Mouse (Mus musculus): ENCODE measurements around the gene Krt16. TPM values are rescaled to one million over a fixed set of nuclear protein-coding genes. Genes with fewer than 3 reads are reported as not detected.
A peak's percentile ranks its signal among the peaks of the same experiment; 100 is the strongest.
"Not testable (repeated sequence)": the region's sequence is repeated elsewhere in the genome, so short reads cannot be mapped to it uniquely, and the experiment has no call there.

Gene Krt16
- total RNA-seq, 4 experiments from 2014 or later = not detected

DNA sequence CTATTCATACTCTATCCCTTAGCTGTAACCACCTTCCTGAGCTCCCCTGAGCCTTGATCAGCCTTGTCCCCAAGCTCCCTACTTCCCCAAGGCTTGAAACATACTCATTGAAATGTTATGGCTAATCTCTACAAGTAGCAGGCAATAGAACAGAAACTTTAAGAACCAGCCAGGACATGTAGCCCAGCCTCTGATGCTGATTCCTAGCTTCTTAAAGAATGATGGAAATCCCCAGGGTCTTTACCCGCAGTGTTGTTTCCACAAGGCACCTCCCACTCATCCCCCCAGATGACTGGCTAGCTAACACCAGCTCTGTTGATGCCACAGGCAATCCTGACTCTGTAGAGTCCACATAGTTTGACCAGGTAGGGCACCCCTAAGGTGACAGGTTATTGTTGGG lies 9.3 kb upstream of the Krt16 start:
- no peak for DNase-seq (ENCODE audit: low spot score in 2 of 2)

DNA sequence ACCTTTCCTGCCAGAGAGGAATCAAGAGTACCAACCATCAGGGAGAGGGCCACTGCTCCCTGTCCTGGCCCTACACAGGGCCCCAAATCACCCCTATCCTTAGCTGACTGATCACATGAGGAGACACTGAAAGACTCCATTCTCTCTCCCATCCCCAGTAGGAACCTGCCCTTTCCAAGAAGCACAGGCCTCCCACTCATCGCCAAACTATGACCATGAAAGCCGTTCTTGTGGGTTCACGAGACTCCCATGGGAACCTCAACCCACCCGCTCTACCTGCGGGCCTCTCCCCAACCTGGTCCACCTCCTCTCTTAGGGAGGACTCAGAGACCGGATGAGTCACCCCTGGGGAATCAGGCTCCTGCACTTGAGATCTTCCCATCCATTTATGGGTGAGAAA lies 6.8 kb upstream of the Krt16 start:
- no peak for DNase-seq (ENCODE audit: low spot score in 2 of 2)

DNA sequence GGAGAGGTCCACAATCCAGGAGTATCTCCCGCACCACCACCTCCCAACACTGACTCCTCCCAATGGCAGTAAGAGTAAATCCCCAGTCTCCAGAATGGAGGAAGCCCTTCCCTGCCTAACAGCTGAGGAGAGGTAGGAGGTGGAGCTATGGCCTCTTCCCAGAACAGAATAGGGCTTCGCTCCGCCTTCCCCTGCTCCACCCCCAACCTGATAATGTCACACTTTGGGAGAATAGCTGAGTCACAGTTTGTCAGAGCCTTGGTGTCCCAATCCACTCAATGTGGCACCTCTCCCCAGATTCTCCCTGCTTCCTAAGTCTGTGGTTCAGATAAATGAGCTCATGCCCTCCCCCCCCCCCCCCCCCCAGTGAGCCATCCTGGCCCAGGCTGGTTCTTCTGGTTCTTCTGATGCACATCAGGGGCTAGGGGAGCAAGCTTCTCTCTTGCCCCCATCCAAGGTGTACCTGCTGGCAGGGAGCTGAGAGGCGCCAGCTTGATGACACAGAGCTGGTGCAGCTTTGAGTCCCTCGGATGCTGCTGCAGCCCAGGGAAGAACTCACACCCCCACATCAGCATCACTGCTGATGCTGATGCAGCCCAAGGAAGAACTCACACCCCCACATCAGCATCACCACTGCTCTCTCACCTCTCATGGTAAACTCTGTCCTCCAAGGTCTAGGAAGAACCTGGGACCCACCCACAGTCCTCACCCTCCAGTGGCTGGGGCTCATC lies 5.8 kb upstream of the Krt16 start:
- no peak for DNase-seq (ENCODE audit: low spot score in 2 of 2)

DNA sequence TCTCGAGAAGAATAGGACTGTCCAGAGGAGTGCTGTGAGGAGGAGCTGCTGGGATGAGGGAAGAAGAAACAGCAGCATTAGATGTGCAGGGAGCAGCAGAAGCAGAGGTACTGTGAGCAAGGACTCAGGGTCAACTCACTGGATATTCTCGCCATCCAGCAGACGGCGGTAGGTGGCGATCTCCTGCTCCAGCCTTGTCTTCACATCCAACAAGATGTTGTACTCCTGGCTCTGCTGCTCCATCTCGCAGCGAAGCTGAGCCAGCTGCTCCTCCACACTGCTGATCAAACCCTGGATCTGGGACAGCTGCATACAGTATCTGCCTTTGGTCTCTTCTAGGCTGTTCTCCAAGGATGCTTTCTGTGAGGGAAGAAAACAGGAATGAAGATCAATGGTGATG lies 2.2 kb downstream of the Krt16 start:
- not testable (repeated sequence) for DNase-seq (ENCODE audit: low spot score in 2 of 2)

DNA sequence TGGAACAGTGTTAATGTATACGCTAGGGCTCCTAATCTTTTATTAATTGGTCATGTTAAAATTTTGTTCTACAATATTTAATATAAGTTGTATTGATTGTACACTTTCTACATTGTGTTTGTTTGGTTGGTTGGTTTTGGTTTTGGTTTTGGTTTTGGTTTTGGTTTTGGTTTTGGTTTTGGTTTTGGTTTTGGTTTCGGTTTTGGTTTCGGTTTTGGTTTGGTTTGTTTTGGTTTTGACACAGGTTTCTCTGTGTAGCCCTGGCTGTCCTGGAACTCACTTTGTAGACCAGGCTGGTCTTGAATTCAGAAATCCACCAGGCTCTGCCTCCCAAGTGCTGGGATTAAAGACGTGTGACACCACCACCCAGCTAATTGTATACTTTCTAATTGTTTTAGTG lies 8.4 kb downstream of the Krt16 start:
- DNase-seq (ENCODE audit: low spot score in 2 of 2) = not testable (repeated sequence)

DNA sequence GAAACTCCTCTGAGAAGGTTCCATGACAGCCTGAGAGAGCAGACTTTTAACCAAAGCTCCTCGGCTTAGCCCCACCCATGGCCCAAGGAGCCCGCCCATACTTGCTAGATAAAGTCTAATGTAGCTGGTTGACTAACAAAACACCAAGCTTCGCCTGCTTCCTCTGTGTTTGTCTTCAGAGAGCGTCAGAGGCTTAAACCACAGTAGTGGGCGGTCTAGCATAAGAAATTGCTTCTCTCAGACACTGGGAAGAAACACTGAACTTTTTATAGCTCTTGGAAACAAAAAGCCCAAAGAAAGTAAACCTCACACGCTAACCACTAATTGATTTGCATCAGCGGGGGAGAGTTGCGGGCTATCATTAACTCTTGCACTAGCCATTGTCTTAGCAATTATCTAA lies 27.0 kb downstream of the Krt16 start:
- no peak for DNase-seq (ENCODE audit: low spot score in 2 of 2)

DNA sequence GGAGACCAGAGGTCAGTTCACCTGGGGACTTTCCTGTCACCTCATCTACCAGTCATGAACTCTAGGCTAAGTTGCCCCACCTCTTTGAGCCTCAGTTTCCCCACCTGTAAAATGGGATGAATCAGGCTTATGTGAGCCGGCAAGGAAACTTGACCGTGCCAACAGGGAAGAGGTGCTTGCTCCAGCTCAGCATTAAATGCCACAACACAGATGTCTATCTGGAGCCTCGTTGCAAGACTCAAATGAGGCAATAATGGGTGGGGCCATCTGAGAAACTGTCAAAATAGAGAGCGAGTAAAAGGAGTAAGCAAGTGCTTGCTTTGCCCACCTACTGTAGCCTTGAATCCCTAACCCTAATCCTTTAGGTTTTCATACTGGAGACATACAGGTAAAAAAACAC lies 29.4 kb downstream of the Krt16 start:
- no peak for DNase-seq (ENCODE audit: low spot score in 2 of 2)

DNA sequence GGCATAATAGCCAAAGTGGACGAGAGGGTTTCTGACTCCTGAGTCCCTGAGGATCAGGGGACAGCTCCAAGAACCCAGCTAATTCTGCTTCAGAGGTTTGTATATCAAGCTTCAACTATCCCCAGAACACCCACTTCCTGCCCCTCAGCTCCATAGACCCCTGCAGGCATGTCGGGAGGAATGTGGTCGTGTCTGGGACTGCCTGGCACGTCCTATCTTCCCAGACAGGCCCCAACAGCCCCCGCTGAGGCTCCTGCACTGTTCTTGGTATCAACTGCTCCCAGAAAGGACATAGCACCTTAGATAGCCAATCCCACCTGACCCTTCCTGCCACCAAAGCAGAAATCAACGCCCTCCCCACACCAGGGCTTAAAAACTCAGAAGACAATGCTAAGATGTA lies 40.2 kb downstream of the Krt16 start:
- DNase-seq (ENCODE audit: low spot score in 2 of 2) = no peak

DNA sequence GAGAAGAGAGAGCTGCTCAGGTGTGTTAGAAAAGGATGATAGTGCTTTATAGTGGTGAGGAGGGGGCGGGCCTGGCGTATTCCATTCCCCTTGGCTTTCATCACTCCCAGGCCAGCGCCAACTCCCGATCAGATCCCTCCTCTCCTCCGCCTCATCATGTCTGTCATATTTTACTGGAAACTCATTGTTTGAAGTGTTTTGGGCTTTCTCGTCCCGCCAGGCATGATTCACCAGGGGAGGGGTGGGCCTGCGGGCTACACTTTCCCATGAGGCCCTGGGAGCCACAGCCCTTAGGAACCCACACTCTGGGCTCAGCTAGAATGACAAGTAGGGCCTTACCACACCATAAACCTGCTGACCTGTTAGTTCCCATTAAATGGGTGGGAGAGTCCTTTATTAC lies 41.2 kb downstream of the Krt16 start, which contains the start of gene Krt14:
Gene Krt14, minus strand, starts transcription at position 51 of the 400 bp plus-strand sequence.
- DNase-seq (ENCODE audit: low spot score in 2 of 2) = no peak

DNA sequence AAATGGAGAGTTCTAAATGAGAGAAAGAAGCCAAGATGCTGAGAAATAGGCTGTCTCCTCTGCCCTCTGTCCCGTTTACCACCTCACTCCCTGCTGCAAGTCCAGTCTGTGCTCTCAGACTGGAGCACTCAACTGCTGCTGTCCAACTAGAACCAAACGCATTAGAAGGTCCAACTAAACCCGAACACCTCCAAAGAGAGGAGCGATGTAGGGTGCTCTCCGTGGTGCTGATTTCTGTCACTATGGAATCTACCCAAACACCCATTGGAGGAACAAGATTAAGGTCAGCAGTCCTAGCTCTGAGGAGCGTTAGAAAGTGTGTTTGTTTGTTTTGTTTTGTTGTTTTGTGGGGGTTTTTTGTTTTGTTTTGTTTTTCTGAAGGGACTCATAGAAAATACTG lies 45.3 kb downstream of the Krt16 start:
- DNase-seq (ENCODE audit: low spot score in 2 of 2) = no peak

DNA sequence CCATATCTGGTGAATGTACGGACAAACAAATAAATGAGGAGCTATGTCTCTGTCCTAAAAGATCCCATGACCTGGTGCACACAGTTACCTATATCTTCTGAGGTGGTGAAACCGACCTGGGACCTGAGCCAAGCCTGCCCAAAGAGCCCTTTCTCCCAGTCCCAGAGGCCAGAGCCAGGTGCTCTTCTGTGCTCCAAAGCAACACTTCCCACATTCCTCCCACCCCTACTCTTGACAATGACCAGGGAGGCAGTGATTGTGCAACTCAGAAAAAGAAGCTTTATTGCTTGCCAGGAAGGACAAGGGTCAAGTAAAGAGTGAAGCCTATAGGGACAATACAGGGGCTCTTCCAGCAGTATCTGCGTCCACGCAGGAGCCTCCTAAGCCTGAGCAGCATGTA lies 45.8 kb downstream of the Krt16 start:
- DNase-seq (ENCODE audit: low spot score in 2 of 2) = no peak

DNA sequence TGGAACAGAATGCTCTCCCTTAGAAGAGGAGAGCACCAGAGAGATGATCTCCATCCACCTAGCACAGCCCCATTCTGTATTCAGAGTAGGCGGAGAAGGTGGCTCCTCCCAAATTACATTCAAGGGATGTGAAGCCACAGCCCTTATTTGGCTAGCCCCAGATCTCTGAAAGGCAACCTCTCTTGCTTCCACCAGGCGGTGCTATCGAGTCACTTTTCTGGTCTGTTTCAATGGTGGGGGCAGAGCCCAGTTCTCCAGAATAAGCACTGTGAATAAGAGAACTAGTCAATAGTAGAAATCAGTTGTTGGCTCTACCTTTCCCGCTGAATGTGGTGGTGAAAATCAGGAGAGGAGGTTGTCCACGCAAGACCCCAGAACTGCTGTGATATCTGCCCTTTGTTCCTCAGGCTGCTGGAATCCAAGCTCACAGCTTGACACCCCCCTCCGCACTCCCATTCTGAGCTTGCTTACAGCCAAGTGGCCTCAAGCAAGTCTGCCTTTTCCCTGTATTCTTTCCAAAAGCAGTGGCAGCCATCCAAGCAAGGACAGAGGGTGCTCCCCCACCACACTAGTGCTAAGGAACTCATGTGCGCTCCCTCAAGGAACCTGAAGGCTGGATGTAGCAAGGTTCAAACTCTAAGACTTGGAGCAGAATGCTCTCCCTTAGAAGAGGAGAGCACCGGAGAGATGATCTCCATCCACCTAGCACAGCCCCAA lies 48.4 kb downstream of the Krt16 start:
- DNase-seq (ENCODE audit: low spot score in 2 of 2) = no peak

DNA sequence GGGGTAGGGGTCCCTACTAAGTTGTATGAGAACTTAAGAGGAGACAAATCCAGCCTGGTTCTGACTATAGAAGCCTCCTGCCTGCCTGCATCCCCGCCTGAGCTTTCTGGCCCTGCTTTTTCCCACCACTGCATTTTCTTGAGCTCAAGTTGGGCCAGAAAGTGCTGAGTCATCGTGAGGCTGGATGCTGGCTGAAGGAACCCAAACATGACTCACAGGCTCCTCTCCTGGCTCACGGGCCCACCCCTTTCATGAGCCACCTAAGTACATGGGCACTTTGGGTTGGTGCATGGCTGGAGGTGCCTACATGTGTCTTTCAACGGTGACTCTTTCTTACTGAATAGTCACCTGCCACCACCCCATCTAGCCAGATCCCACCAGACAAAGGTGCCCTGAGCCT lies 50.0 kb downstream of the Krt16 start:
- DNase-seq (ENCODE audit: low spot score in 2 of 2) = peak; percentile 18 to 68

Other genes starting within 250 kb of the Krt16 start
- gene Krt33a, start 232.7 kb downstream of the Krt16 start, total RNA-seq (2022) = not detected
- gene Krt33b, start 219.0 kb downstream of the Krt16 start, total RNA-seq (2022) = not detected
- not detected for gene Krt34, start 207.3 kb downstream of the Krt16 start, total RNA-seq (2022)
- gene Krt31, start 198.4 kb downstream of the Krt16 start, total RNA-seq (2022) = not detected
- gene Krt32, start 160.7 kb downstream of the Krt16 start, total RNA-seq (2022) = not detected
- gene Krt35, start 152.7 kb downstream of the Krt16 start, total RNA-seq (2022) = not detected
- not detected for gene Krt36, start 143.3 kb downstream of the Krt16 start, total RNA-seq (2022)
- gene Krt13, start 127.3 kb downstream of the Krt16 start, total RNA-seq (2022) = not detected
- not detected for gene Krt15, start 113.0 kb downstream of the Krt16 start, total RNA-seq (2022)
- gene Krt19, start 100.2 kb downstream of the Krt16 start, total RNA-seq (2022) = not detected
- 1 to 10 TPM; 4.2 to 5.0 (median 4.4) TPM for gene Krt9, start 55.7 kb downstream of the Krt16 start, total RNA-seq (2022)
- not detected for gene Krt14, start 41.4 kb downstream of the Krt16 start, total RNA-seq (2022)
- under 1 TPM in 1 of 4 experiments, not detected in 3; 0.50 TPM for gene Krt17, start 12.1 kb upstream of the Krt16 start, total RNA-seq (2022)
- not detected for gene Krt42, start 21.0 kb upstream of the Krt16 start, total RNA-seq (2022)
- gene Eif1, start 71.0 kb upstream of the Krt16 start, total RNA-seq (2022) = 100 to 1,000 TPM; 753 to 824 (median 763) TPM
- not detected for gene Gast, start 85.5 kb upstream of the Krt16 start, total RNA-seq (2022)
- gene Hap1, start 107.2 kb upstream of the Krt16 start, total RNA-seq (2022) = 100 to 1,000 TPM; 132 to 184 (median 175) TPM
- gene Jup, start 148.9 kb upstream of the Krt16 start, total RNA-seq (2022) = 10 to 100 TPM; 54.1 to 58.4 (median 55.9) TPM
- 10 to 100 TPM; 10.4 to 12.8 (median 12.3) TPM for gene P3h4, start 165.9 kb upstream of the Krt16 start, total RNA-seq (2022)
- gene Fkbp10, start 166.8 kb upstream of the Krt16 start, total RNA-seq (2022) = 1 to 10 TPM; 5.2 to 8.3 (median 6.2) TPM
- 10 to 100 TPM; 46.9 to 52.6 (median 50.0) TPM for gene Nt5c3b, start 192.9 kb upstream of the Krt16 start, total RNA-seq (2022)
- gene Klhl10, start 193.0 kb upstream of the Krt16 start, total RNA-seq (2022) = 1 to 10 TPM in 2 of 4 experiments, under 1 TPM in 2; 0.84 to 1.4 (median 1.0) TPM
- gene Klhl11, start 223.8 kb upstream of the Krt16 start, total RNA-seq (2022) = 10 to 100 TPM; 94.8 to 99.9 (median 97.3) TPM